Mouse (Mus musculus) stomach, embryonic 16.5 days (tissue): ENCODE results near the gene Mef2b. TPM values are rescaled to one million over a fixed set of nuclear protein-coding genes. Genes with fewer than 3 reads are reported as not detected.

ENCODE experiments used
- ATAC-seq: fragments of 200-750 bp; cut with Nextera tagmentation; 2 replicates; pipeline ENCODE4 v1.8.0; 2017; ENCODE audit warnings: moderate number of reproducible peaks, moderate TSS enrichment; ENCODE audit not compliant: insufficient read depth, low FRiP score
- H3K27ac ChIP-seq: fragments of 300-500 bp; sonication (generic); 2 replicates; pipeline ENCODE4 v1.5.1; 2014; ENCODE audit warnings: low read length
- H3K27me3 ChIP-seq: fragments of 300-500 bp; sonication (generic); 2 replicates; pipeline ENCODE4 v1.6.1; 2014; ENCODE audit warnings: low read length, control low read depth, mixed read lengths; ENCODE audit not compliant: control insufficient read depth, insufficient read depth
- H3K36me3 ChIP-seq: fragments of 300-500 bp; sonication (generic); 2 replicates; pipeline ENCODE4 v1.6.1; 2014; ENCODE audit warnings: low read length; ENCODE audit not compliant: control insufficient read depth, insufficient read depth
- H3K4me1 ChIP-seq: fragments of 300-500 bp; sonication (generic); 2 replicates; pipeline ENCODE4 v1.6.1; 2014; ENCODE audit warnings: low read length, control low read depth, mixed read lengths; ENCODE audit not compliant: control insufficient read depth, insufficient read depth
- H3K4me2 ChIP-seq: fragments of 300-500 bp; sonication (generic); 2 replicates; pipeline ENCODE4 v1.6.1; 2014; ENCODE audit warnings: low read depth, low read length, mixed read lengths
- H3K4me3 ChIP-seq: fragments of 300-500 bp; sonication (generic); replicated peaks from 2 replicates; pipeline ENCODE4 v1.5.1; 2014; ENCODE audit warnings: mild to moderate bottlenecking, low read length
- H3K9ac ChIP-seq: fragments of 300-500 bp; sonication (generic); 2 replicates; pipeline ENCODE4 v1.6.1; 2014; ENCODE audit warnings: low read length
- H3K9me3 ChIP-seq: fragments of 300-500 bp; sonication (generic); replicated peaks from 2 replicates; pipeline ENCODE4 v1.6.1; 2016; ENCODE audit warnings: low read length, control low read depth; ENCODE audit not compliant: control insufficient read depth
- WGBS: fragments of 180-500 bp; shearing (Covaris S2); extraction: QIAGEN DNeasy Blood & Tissue Kit; methylation state at CpG from one replicate; pipeline ENCODE4 v1.1.7; 2014; 5-methylcytosine and 5-hydroxymethylcytosine counted together
- polyA plus RNA-seq: library from polyadenylated mRNA; unstranded; fragments of >200 nt; fragmentation: Nextera tagmentation; extraction: Ambion mirVana; gene quantifications from 2 replicates; pipeline ENCODE4 v1.2.1, GENCODE M21; 2015

Gene Mef2b
- polyA plus RNA-seq: 0.25 TPM in 2 replicates

DNA sequence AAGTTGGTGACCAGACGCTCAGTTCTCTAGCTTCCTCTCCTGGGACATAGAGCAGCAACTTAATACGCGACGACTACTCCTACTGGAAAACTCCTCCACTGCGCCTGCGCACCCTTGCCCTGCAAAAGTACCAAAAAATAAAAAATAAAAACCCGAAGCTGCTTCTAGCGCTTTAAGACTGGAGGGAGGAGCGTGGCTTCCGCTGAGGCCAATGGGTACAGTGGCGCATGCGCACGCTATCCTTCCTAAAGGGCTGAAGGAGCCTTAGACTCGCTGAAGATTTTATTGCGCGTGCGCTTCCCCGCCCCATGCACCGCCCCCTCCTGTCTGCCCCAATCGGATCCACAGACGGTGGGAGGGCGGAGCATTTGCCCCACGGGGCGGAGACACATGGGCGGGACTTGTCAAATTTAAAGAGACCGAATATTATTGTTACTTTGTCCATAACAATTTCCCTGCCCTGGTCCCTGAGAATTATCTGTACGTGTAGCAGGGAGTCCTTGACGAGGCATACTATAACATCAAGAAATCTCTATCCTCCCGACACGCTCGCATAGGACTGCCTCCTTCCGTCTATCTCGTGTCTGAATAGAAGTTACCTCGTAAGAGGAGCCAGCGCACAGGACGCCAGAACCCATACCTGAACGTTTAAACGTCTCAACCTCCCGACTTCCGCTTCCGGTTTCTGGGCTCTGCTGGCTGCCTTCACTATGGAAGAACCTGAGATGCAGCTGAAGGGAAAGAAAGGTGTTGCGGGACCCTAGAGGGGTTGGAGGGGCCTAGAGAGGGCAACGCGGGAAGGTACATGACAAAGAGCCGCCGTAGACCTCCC lies at the start of gene Mef2b, which contains the start of the genes Rfxank and Borcs8:
TSS of gene Mef2b (plus strand) at position 686 of the 832 bp plus-strand sequence.
TSS of gene Rfxank (minus strand) at position 129 of the 832 bp plus-strand sequence.
TSS of gene Borcs8 (plus strand) at position 474 of the 832 bp plus-strand sequence.
- Histone ChIP-seq H3K9ac (peak within 1 kb of the TSS; percentile 78), H3K4me3 (peak within 1 kb of the TSS; percentile 65), H3K36me3 (peaks cover 7% of the 10 kb centered on the region; the same call in 1 of the 2 replicates), H3K4me1 (peaks cover 15% of the 10 kb centered on the region), H3K27ac (peak within 1 kb of the TSS; percentile 78), H3K4me2 (peak within 1 kb of the TSS; percentile 70), H3K27me3 (no peaks in the 10 kb centered on the region), H3K9me3 (no peaks in the 10 kb centered on the region)
- WGBS: under 1% methylated on average over 46 of the region's 46 CpGs
- peak; percentile 98 for ATAC-seq

DNA sequence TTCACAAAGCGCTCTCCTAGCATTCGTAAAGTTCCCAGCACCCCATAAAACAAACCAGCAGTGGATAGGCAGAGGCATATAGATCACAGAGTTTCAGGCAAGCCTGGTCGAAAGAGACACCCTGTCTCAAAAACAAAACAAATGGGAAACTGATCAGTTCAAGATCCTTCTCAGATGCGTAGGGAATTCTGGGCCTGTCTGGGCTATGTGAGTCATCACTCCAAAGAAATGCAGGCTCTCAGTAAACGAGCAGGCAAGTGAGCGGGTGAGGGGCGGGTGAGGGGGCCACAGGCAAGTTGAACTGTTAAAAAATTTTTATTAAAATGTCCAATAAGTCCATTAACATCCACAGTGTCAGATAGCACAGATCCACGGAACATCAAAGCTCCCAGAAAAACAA lies 46.7 kb upstream of the Mef2b start:
- ATAC-seq: no peak

DNA sequence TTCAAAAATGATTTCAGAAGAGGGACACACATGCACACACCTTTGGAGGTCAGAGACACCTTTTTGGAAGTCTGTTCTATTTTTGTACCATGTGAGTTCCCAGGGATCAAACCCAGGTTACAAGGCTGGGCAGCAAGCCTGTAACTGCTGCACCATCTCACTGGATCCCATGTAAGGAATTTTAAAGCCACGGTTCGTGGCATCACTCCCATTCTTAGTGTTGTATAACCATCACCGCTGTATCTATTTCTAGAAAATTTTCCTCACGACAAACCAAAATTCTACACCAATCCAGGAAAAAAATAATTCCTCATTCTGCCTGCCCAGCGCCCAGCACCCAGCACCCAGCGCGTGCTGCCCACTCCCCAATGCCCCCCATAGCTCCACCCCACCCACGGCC lies 40.2 kb upstream of the Mef2b start:
- Histone ChIP-seq H3K4me2 (no peak overlapping the region), H3K4me1 (no peaks in the 10 kb centered on the region), H3K4me3 (no peak overlapping the region), H3K27ac (no peak overlapping the region), H3K36me3 (no peaks in the 10 kb centered on the region), H3K27me3 (no peaks in the 10 kb centered on the region), H3K9ac (no peak overlapping the region), H3K9me3 (no peaks in the 10 kb centered on the region)
- 64% methylated on average over 8 of the region's 8 CpGs for WGBS
- no peak for ATAC-seq

More for the DNA sequence above, 46.7 kb upstream of the Mef2b start:
- Histone ChIP-seq H3K4me2 (no peak overlapping the region), H3K36me3 (no peaks in the 10 kb centered on the region), H3K27ac (no peak overlapping the region), H3K4me3 (no peak overlapping the region), H3K4me1 (no peaks in the 10 kb centered on the region), H3K9me3 (no peaks in the 10 kb centered on the region), H3K9ac (no peak overlapping the region), H3K27me3 (peaks cover 29% of the 10 kb centered on the region)
- 57% methylated on average over 8 of the region's 8 CpGs for WGBS

DNA sequence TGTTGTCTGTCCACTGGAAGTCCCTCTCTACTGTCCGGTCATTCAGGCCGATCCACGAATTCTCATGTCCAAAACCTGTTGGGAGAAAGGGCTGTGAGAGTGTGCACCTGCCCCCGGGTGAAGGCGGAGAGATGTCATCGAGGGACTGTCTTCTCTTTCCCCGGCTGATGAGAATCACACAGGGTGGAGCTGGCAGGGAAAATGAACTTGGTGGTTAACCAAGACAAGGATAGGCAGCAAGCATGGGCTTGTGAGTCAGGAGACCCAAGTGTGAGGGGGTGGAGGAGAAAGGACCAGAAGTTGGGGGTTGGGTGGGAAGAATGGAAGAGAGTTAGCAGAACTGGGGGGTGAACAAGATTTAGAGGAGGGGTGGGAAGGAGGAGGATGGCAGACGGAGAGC lies 39.3 kb upstream of the Mef2b start:
- no peak overlapping the region for H3K9ac ChIP-seq
- H3K9me3 ChIP-seq: no peaks in the 10 kb centered on the region
- no peaks in the 10 kb centered on the region for H3K36me3 ChIP-seq
- no peak overlapping the region for H3K27ac ChIP-seq
- no peak overlapping the region for H3K4me2 ChIP-seq
- ATAC-seq: no peak
- no peaks in the 10 kb centered on the region for H3K4me1 ChIP-seq
- no peaks in the 10 kb centered on the region for H3K27me3 ChIP-seq
- no peak overlapping the region for H3K4me3 ChIP-seq
- WGBS: 80% methylated on average over 8 of the region's 8 CpGs

DNA sequence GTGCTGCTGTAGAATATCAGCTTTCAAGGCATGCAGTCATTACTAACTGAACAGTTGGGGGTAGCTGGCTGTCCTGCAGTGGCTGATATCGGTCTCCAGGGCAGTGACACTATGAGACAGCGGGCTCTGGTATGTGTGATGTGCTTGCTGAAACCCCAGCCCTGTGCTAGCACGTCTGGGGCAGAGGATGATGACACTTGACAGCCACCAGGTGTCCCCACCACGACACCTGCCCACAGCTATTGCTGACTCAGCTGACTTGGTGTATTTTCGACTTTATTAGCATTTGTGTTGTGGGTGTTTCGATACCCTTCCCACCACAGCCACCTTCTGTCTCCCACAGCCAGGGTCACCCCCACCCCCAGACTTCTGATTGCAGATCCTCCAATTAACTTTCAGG lies 35.0 kb upstream of the Mef2b start:
- H3K27me3 ChIP-seq: no peaks in the 10 kb centered on the region
- H3K4me3 ChIP-seq: no peak overlapping the region
- no peaks in the 10 kb centered on the region for H3K4me1 ChIP-seq
- no peak overlapping the region for H3K27ac ChIP-seq
- H3K4me2 ChIP-seq: no peak overlapping the region
- WGBS: 8% methylated on average over 6 of the region's 6 CpGs
- no peaks in the 10 kb centered on the region for H3K9me3 ChIP-seq
- no peak overlapping the region for H3K9ac ChIP-seq
- no peaks in the 10 kb centered on the region for H3K36me3 ChIP-seq
- ATAC-seq: peak; percentile 55; the same call in 1 of the 2 replicates

DNA sequence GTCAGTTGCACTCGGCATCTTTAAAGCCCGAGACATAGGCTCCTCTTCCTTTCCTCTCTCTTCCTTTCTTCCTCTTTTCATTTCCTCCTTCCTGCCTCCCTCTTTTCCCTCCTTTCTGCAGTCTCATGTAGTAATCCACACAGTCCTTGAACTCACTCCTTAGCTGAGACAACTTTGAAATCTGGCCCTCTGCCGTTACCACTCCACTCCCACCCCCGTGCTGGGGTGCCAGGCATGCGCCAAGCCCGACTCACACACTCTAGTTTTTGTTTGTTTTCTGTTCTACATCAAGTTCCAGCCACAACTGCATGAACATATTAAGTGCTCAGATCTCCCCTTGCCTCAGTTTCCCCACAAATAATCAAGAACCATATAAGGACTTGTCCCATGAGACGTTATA lies 34.6 kb upstream of the Mef2b start:
- Histone ChIP-seq H3K4me2 (no peak overlapping the region), H3K27ac (no peak overlapping the region), H3K27me3 (no peaks in the 10 kb centered on the region), H3K9me3 (no peaks in the 10 kb centered on the region), H3K4me3 (no peak overlapping the region), H3K9ac (no peak overlapping the region), H3K4me1 (no peaks in the 10 kb centered on the region), H3K36me3 (no peaks in the 10 kb centered on the region)
- ATAC-seq: no peak
- 76% methylated on average over 7 of the region's 7 CpGs for WGBS

DNA sequence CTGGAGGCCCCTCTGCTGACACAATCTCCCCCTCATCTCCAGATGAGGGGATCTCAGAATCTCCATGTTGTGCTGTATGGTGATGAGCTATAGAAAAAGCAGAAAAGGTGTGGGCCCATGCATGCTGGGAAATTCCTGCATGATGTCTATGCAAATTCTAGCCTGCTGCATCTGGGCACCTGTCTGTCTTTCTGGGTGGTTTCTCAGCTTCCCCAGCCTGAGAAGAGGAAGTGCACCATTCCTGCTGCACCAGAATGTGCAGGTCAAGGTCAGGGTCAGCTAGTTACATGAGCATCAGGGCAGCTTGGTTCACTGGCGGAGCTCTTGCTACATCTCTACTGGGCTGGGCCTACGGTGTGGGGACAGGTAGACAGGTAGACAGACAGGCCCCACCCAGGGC lies 29.1 kb upstream of the Mef2b start:
- no peaks in the 10 kb centered on the region for H3K9me3 ChIP-seq
- no peaks in the 10 kb centered on the region for H3K36me3 ChIP-seq
- no peak overlapping the region for H3K27ac ChIP-seq
- no peaks in the 10 kb centered on the region for H3K4me1 ChIP-seq
- peaks cover 38% of the 10 kb centered on the region for H3K27me3 ChIP-seq
- no peak overlapping the region for H3K9ac ChIP-seq
- 76% methylated on average over 2 of the region's 2 CpGs for WGBS
- H3K4me2 ChIP-seq: no peak overlapping the region
- ATAC-seq: no peak
- H3K4me3 ChIP-seq: no peak overlapping the region

DNA sequence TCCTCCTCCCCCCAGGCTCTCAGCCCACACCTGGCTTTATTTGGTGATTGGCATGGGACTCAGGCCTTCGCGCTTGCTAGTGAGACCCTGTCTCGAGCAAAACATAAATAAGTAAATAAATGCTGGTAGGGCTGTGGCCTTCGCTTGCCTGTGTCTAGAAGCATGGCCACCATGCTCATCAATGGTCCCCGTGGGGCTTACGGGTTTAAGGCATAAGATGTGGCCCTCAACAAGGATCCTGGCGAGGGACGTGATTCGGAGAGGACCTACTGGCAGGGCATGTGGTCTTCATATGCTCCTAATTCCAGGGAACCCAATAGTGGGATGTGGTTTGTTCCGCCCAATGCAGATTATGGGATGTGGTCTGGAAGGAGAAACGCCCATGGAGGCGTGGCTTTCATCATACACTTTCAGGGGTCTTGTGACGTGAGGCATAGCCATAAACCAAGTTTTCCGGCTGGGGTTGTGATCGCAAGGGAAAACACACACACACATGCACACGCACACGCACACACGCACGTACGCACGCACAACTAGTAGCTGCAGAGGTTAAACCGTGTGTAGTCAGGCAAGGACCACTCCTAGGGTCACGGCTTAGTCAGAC lies 28.2 kb upstream of the Mef2b start:
- Histone ChIP-seq H3K36me3 (no peaks in the 10 kb centered on the region), H3K9ac (no peak overlapping the region), H3K4me3 (no peak overlapping the region), H3K4me2 (no peak overlapping the region), H3K27me3 (peaks cover 38% of the 10 kb centered on the region), H3K27ac (no peak overlapping the region), H3K4me1 (no peaks in the 10 kb centered on the region), H3K9me3 (no peaks in the 10 kb centered on the region)
- ATAC-seq: no peak
- WGBS: 42% methylated on average over 23 of the region's 23 CpGs

DNA sequence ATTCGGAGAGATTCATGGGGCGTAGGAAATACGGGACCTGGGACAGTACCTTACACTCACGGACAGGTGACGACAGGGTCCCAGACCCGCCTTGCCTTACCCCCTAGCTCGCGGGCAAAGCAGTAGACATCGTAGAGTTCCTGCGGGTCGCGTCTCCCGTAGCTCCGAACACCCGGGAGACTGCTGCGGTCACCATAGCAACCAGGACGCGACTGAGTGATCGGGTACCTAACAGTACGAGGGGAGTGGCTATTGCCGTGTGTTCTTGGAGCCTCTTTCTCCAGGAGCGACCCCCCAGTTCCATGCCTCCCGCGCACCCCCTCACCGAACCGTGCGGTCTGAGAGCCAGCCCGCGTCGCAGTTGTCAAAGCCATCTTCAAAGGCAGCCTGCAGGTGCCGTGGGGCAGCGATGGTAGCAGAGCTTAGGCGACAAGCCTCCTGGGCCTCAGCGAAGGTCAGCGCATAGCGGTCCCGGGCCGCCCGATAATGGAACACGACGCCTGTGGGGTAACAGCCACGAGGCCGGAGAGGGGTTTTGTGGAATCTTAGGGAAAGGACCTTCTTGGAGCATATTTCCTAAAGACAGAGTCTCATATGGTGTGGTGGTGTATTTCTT lies 27.0 kb upstream of the Mef2b start:
- Histone ChIP-seq H3K4me3 (no peak overlapping the region), H3K4me2 (no peak overlapping the region), H3K27ac (no peak overlapping the region), H3K9ac (no peak overlapping the region), H3K4me1 (no peaks in the 10 kb centered on the region), H3K9me3 (no peaks in the 10 kb centered on the region), H3K27me3 (peaks cover 41% of the 10 kb centered on the region), H3K36me3 (no peaks in the 10 kb centered on the region)
- 8% methylated on average over 43 of the region's 43 CpGs for WGBS
- no peak for ATAC-seq
